Mouse (Mus musculus) cerebellum, adult (tissue): ENCODE measurements at regions not wholly inside any gene's neighbourhood (a gene's known extent, or its start where the extent isn't known, plus 50 kb on each side); places are given as distances from the start of the nearest gene placed in this dataset.

ENCODE experiments used
- ATAC-seq: cut with Nextera tagmentation; 2 replicates; pipeline ENCODE4 v1.9.2; 2017; ENCODE audit warnings: mild to moderate bottlenecking, moderate library complexity, mixed read lengths; ENCODE audit not compliant: insufficient number of reproducible peaks, low FRiP score, low TSS enrichment

GRCm38 (mm10) chr10:18907276-18907960, 62.6 kb downstream of the Perp start:
- no peak for ATAC-seq

DNA sequence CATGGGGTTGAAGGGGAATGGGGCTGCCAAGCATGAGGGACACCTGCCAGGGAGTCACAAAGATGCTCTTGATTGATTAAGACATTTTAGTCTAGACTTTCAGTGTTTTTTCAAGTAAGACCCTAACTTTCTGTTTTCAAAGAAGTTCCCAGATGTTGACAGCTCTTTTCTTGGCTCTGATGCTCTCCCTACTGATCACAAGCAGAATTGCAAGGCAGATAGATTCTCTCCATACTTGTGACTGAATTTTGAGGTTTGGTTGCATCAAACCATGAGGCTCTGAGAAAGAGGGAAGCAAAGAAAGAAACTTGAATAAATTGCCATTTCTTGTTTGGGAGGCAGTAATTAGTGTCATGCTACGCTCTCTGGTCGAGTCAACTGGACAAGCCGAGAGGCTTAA, 64.5 kb downstream of the Perp start:
- ATAC-seq, result no peak

GRCm38 (mm10) chr10:18910898-18911297, 66.1 kb downstream of the Perp start:
- 0 out of 2 replicates have a peak, but pooled peaks have one; percentile 40 for ATAC-seq

DNA sequence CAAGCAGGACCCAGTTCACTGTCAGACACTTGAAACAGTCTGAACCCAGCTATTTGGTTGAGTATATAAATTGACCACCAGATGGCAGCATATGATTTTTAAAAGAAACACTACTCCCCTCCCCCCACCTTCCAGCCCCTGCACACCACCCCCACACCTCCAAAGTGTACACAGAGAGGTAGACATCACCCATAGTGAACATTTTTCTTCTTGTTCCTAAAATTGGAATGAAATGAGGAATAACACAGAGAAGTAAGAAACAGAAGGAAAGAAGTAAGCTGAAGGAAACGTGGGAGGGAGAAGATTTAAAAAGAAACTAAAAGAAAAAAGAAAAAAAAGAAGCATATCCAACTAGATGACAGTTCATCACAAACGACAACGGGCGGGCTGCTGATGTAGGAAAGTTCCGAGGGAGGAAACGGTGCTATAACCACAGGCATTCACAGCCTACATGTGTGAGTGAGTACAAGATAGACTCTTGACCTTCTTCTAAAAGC, 72.3 kb downstream of the Perp start:
- ATAC-seq, result 0 out of 2 replicates have a peak, but pooled peaks have one; percentile 36

GRCm38 (mm10) chr10:18923088-18923821, 78.4 kb downstream of the Perp start:
- ATAC-seq, result no peak

- no peak for ATAC-seq
Observed at GRCm38 (mm10) chr10:18927811-18928210, 83.0 kb downstream of the Perp start.

- ATAC-seq, result no peak
Observed at GRCm38 (mm10) chr10:18931344-18931743, 84.1 kb downstream of the Tnfaip3 start.

DNA sequence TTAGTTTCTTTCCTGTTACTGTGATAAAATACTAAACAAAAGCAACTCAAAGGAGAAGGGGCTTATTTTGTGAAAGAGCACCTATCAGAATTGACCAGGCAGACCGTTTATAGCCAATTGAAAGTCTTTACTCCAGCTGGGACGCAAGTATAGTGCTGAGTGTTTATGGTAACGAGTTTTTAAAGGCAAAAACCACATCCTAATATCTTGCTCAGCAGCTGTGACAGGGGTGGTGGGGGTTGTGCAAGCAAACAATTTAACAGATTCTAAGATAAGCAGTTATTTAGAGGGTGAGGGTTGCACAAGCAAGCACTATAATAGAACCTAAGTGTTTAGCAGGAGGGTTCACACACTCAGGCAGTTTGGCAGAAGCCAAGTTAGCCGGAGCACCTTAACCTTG, 74.0 kb downstream of the Tnfaip3 start:
- no peak for ATAC-seq

DNA sequence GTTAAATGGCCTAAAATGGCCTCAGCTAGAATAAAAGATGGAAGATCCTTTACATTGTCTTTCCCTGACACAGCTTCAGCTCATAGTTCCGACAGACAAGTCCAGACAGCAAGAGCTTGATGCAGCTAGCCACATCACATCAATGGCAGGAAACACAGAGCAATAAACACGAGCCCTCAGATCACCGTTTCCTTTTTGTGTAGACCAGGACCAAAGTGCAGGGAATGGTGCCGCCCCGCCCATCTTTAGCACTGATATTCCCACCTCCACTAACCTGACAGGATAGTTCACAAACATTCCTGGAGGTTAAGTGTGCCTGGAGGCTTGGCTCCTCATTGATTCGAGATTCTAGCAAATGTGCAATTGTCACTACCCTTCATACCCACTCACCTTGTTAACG, 73.5 kb downstream of the Tnfaip3 start:
- no peak for ATAC-seq

GRCm38 (mm10) chr10:18943296-18944075, 72.0 kb downstream of the Tnfaip3 start:
- no peak for ATAC-seq

GRCm38 (mm10) chr10:18946727-18947126, 68.7 kb downstream of the Tnfaip3 start:
- no peak for ATAC-seq
